Mouse (Mus musculus): ENCODE measurements at regions not wholly inside any gene's neighbourhood (a gene's known extent, or its start where the extent isn't known, plus 50 kb on each side); places are given as distances from the start of the nearest gene placed in this dataset.
"Not testable (repeated sequence)": the region's sequence is repeated elsewhere in the genome, so short reads cannot be mapped to it uniquely, and the experiment has no call there.

GRCm38 (mm10) chr6:41225382-41225781 lies 76.7 kb upstream of the Try4 start:
- no peak for DNase-seq (ENCODE audit: low spot score in 2 of 2)

GRCm38 (mm10) chr6:41218415-41218814 lies 83.7 kb upstream of the Try4 start:
- DNase-seq (ENCODE audit: low spot score in 2 of 2): no peak

- no peak for DNase-seq (ENCODE audit: low spot score in 2 of 2)
These were observed 86.2 kb upstream of the Try4 start for GRCm38 (mm10) chr6:41215857-41216256.

- DNase-seq (ENCODE audit: low spot score in 2 of 2): no peak
These were observed 96.2 kb upstream of the Try4 start for GRCm38 (mm10) chr6:41205864-41206263.

GRCm38 (mm10) chr6:41202882-41203281 lies 99.2 kb upstream of the Try4 start:
- no peak for DNase-seq (ENCODE audit: low spot score in 2 of 2)

GRCm38 (mm10) chr6:41202302-41202701 lies 99.8 kb upstream of the Try4 start:
- no peak for DNase-seq (ENCODE audit: low spot score in 2 of 2)

GRCm38 (mm10) chr6:41194464-41194863 lies 107.6 kb upstream of the Try4 start:
- DNase-seq (ENCODE audit: low spot score in 2 of 2): no peak

- no peak for DNase-seq (ENCODE audit: low spot score in 2 of 2)
These were observed 110.2 kb upstream of the Try4 start for GRCm38 (mm10) chr6:41191734-41192326.

GRCm38 (mm10) chr6:41188910-41189309 lies 113.2 kb upstream of the Try4 start:
- DNase-seq (ENCODE audit: low spot score in 2 of 2): no peak

- no peak for DNase-seq (ENCODE audit: low spot score in 2 of 2)
These were observed 114.1 kb upstream of the Try4 start for GRCm38 (mm10) chr6:41187966-41188365.

- DNase-seq (ENCODE audit: low spot score in 2 of 2): no peak
These were observed 123.2 kb upstream of the Try4 start for GRCm38 (mm10) chr6:41178896-41179295.

GRCm38 (mm10) chr6:41178019-41178418 lies 124.0 kb upstream of the Try4 start:
- no peak for DNase-seq (ENCODE audit: low spot score in 2 of 2)

GRCm38 (mm10) chr6:41177152-41177551 lies 124.9 kb upstream of the Try4 start:
- no peak for DNase-seq (ENCODE audit: low spot score in 2 of 2)

GRCm38 (mm10) chr6:41176034-41176433 lies 126.0 kb upstream of the Try4 start:
- DNase-seq (ENCODE audit: low spot score in 2 of 2): no peak

GRCm38 (mm10) chr6:41163491-41163890 lies 128.2 kb upstream of the 2210010C04Rik start:
- no peak for DNase-seq (ENCODE audit: low spot score in 2 of 2)

GRCm38 (mm10) chr6:41161693-41162092 lies 126.4 kb upstream of the 2210010C04Rik start:
- DNase-seq (ENCODE audit: low spot score in 2 of 2): no peak

GRCm38 (mm10) chr6:41152101-41152500 lies 116.8 kb upstream of the 2210010C04Rik start:
- DNase-seq (ENCODE audit: low spot score in 2 of 2): no peak

GRCm38 (mm10) chr6:41151542-41151941 lies 116.2 kb upstream of the 2210010C04Rik start:
- DNase-seq (ENCODE audit: low spot score in 2 of 2): no peak

- DNase-seq (ENCODE audit: low spot score in 2 of 2): no peak
These were observed 105.6 kb upstream of the 2210010C04Rik start for GRCm38 (mm10) chr6:41140916-41141315.

GRCm38 (mm10) chr6:41137401-41137777 lies 102.1 kb upstream of the 2210010C04Rik start:
- DNase-seq (ENCODE audit: low spot score in 2 of 2): not testable (repeated sequence)

- DNase-seq (ENCODE audit: low spot score in 2 of 2): no peak
These were observed 101.5 kb upstream of the 2210010C04Rik start for GRCm38 (mm10) chr6:41136717-41137400.

GRCm38 (mm10) chr6:41135160-41135559 lies 99.9 kb upstream of the 2210010C04Rik start:
- DNase-seq (ENCODE audit: low spot score in 2 of 2): no peak

GRCm38 (mm10) chr6:41129906-41130305 lies 94.6 kb upstream of the 2210010C04Rik start:
- DNase-seq (ENCODE audit: low spot score in 2 of 2): no peak
